Mouse (Mus musculus) layer of hippocampus, postnatal 14 days (tissue): Measurements from ENCODE around the gene Eme2. TPM values are rescaled to one million over a fixed set of nuclear protein-coding genes. Genes with fewer than 3 reads are reported as not detected.

ENCODE experiments used
- DNase-seq, 2 experiments: peaks; one replicate each; pipeline ENCODE4 v3.0.0; 2021 to 2022; ENCODE audit warnings: low spot score in 2 of 2, mixed read lengths in 1 of 2
- total RNA-seq, 2 experiments: library from RNA; stranded (reverse); gene quantifications; 2 replicates each; pipeline ENCODE4 v1.2.3; 2021

Eme2 gene
- total RNA-seq, 2 experiments from 2014 or later: 66.9 to 83.2 TPM

- DNase-seq: no peak
Measured at GRCm38 (mm10) chr17:24841133-24841532, 53.8 kb downstream of the Eme2 start.

DNA sequence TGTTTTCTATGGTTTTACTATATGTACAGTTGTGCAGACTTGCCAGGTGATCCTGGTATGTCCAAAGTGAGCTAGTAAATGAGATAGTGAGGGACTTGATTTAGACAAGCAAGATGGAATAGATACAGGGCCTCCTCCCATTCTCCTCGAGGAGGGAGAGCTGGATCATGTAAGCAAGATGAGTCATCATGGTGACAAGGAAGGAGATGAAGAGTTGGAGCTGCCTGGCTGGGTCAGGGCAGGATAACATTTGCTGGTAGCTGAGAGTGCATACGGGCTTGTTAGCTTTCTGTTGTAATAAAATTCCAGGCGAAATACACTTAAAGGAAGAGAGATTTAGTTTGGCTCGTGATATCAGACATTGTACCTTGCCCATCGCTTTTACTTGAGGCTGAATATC, 54.5 kb downstream of the Eme2 start:
- DNase-seq: no peak

DNA sequence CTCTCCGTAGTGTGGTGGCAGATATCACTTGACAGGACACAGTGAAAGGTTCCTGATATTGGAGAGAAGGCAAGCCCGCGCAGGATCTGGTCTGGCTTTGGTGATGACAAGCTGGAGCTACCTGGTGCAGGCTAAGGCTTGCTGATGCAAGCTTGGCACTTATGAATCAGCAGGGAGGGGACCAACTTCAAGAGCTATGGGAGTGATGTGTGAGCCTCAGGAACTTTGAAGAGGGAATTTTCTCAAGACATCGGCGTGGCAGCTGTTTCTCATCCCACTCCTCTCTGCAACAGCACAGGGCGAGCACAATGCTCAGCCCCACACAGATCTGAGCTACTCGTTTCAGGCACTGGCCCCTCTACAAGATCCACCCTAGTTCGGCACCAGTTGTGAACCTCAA, 55.0 kb downstream of the Eme2 start, which contains the start of gene Hagh:
Hagh (plus strand) TSS at position 302 of the 400 bp plus-strand sequence.
- no peak for DNase-seq

Other genes starting within 250 kb of the Eme2 start
- 10 to 100 TPM; 47.9 to 52.4 TPM for gene Slc9a3r2, start 244.8 kb downstream of the Eme2 start, total RNA-seq
- gene Npw, start 236.6 kb downstream of the Eme2 start, total RNA-seq: 1 to 10 TPM; 3.7 to 3.9 TPM
- gene Zfp598, start 225.4 kb downstream of the Eme2 start, total RNA-seq: 10 to 100 TPM; 36.5 to 40.7 TPM
- gene Syngr3, start 205.1 kb downstream of the Eme2 start, total RNA-seq: 100 to 1,000 TPM; 197 to 204 TPM
- 10 to 100 TPM; 18.5 to 19.8 TPM for gene Gfer, start 198.9 kb downstream of the Eme2 start, total RNA-seq
- gene Noxo1, start 198.9 kb downstream of the Eme2 start, total RNA-seq: 1 to 10 TPM; 2.7 to 4.4 TPM
- 10 to 100 TPM; 28.5 to 29.1 TPM for gene Tbl3, start 187.4 kb downstream of the Eme2 start, total RNA-seq
- not detected for gene Rnf151, start 177.0 kb downstream of the Eme2 start, total RNA-seq
- 100 to 1,000 TPM; 494 to 506 TPM for gene Rps2, start 177.0 kb downstream of the Eme2 start, total RNA-seq
- 100 to 1,000 TPM; 186 to 200 TPM for gene Ndufb10, start 170.6 kb downstream of the Eme2 start, total RNA-seq
- gene Rpl3l, start 167.3 kb downstream of the Eme2 start, total RNA-seq: 1 to 10 TPM in 1 of 2 experiments, under 1 TPM in 1; 0.79 to 1.0 TPM
- 10 to 100 TPM; 44.4 to 51.2 TPM for gene Msrb1, start 158.4 kb downstream of the Eme2 start, total RNA-seq
- not detected for gene Hs3st6, start 142.1 kb downstream of the Eme2 start, total RNA-seq
- gene Meiob, start 90.8 kb downstream of the Eme2 start, total RNA-seq: not detected
- 100 to 1,000 TPM; 107 to 112 TPM for gene Hagh, start 54.9 kb downstream of the Eme2 start, total RNA-seq
- 10 to 100 TPM; 18.1 to 18.2 TPM for gene Fahd1, start 44.7 kb downstream of the Eme2 start, total RNA-seq
- not detected for gene Igfals, start 29.1 kb downstream of the Eme2 start, total RNA-seq
- gene Nubp2, start 8.7 kb downstream of the Eme2 start, total RNA-seq: 10 to 100 TPM; 37.7 to 43.4 TPM
- gene Spsb3, start 8.4 kb downstream of the Eme2 start, total RNA-seq: 10 to 100 TPM; 40.9 to 41.2 TPM
- 10 to 100 TPM; 73.0 to 76.3 TPM for gene Mrps34, start within 50 bp of the Eme2 start, total RNA-seq
- gene Nme3, start 1.4 kb upstream of the Eme2 start, total RNA-seq: 10 to 100 TPM; 48.6 to 53.8 TPM
- gene Mapk8ip3, start 41.9 kb upstream of the Eme2 start, total RNA-seq: 100 to 1,000 TPM; 312 to 326 TPM
- 10 to 100 TPM; 11.2 TPM for gene Jpt2, start 65.6 kb upstream of the Eme2 start, total RNA-seq
- 10 to 100 TPM; 24.0 to 28.5 TPM for gene Cramp1l, start 120.7 kb upstream of the Eme2 start, total RNA-seq
- 10 to 100 TPM; 25.4 to 31.9 TPM for gene Ift140, start 121.0 kb upstream of the Eme2 start, total RNA-seq
- 10 to 100 TPM; 10.1 to 10.7 TPM for gene Tmem204, start 188.5 kb upstream of the Eme2 start, total RNA-seq
- gene Telo2, start 220.9 kb upstream of the Eme2 start, total RNA-seq: 10 to 100 TPM; 30.1 to 33.4 TPM
- 1 to 10 TPM; 1.4 to 1.6 TPM for gene Ptx4, start 225.7 kb upstream of the Eme2 start, total RNA-seq
- gene Clcn7, start 238.3 kb upstream of the Eme2 start, total RNA-seq: 10 to 100 TPM; 47.3 to 51.1 TPM